Mouse (Mus musculus) stomach, postnatal 0 days (tissue): Measurements from ENCODE around the gene Agrp.

Experiments used
- CTCF ChIP-seq: IDR thresholded peaks from 2 replicates; pipeline ENCODE4 v1.5.1; 2016; ENCODE audit warnings: antibody characterized with exemption, low read depth, mild to moderate bottlenecking, moderate library complexity
- EP300 ChIP-seq: optimal IDR thresholded peaks from 2 replicates; pipeline ENCODE3; 2016; ENCODE audit warnings: antibody characterized with exemption

DNA sequence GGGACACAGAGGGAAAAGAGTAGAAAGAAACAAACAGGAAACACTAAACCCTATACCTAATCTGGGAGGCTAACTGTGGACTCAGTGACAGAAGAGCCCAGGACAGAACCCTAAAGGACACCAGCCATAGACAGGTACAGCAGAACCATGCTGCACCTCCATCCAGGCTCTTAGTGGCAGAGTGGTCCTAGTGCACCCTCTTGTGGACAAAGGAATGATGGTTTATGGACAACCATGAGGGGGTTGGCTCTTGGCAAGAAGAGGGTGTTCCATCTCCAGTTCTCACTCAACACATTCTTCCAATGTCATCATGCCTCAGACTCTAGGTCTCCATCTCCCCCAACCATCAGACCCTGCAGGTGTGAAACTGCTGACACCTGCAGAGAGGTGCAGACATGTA is 83.1 kb downstream of the Agrp start:
- TF ChIP-seq CTCF (peak; percentile 97), EP300 (no peak)
